Mouse (Mus musculus) brown adipose tissue, adult 24 weeks (tissue): Measurements from ENCODE around the gene Mea1. TPM values are rescaled to one million over a fixed set of nuclear protein-coding genes. Genes with fewer than 3 reads are reported as not detected.

Experiments used
- H3K27ac ChIP-seq: fragments of 200-500 bp; replicated peaks from 2 replicates; pipeline ENCODE4 v1.5.1; 2012; ENCODE audit warnings: low read depth, mild to moderate bottlenecking, low read length
- H3K4me1 ChIP-seq: fragments of 200-500 bp; 2 replicates; pipeline ENCODE4 v1.6.1; 2012; ENCODE audit warnings: low read length, mixed read lengths; ENCODE audit not compliant: control insufficient read depth, insufficient read depth, insufficient read length
- H3K4me3 ChIP-seq: fragments of 200-500 bp; 2 replicates; pipeline ENCODE4 v1.5.1; 2012; ENCODE audit warnings: low read depth, mild to moderate bottlenecking, low read length, moderate library complexity; ENCODE audit not compliant: insufficient read depth
- polyA plus RNA-seq: library from polyadenylated mRNA; stranded (reverse); fragments of >200 nt; gene quantifications from 2 replicates; pipeline ENCODE4 v1.2.4, GENCODE M21; 2012; ENCODE audit not compliant: missing spikeins, insufficient read depth, insufficient read length

Gene Mea1
- polyA plus RNA-seq, 1 experiment: 148 TPM

GRCm38 (mm10) chr17:46651292-46651691, 27.3 kb upstream of the Mea1 start:
- Histone ChIP-seq H3K27ac (peak overlapping the region; percentile 73), H3K4me3 (peak overlapping the region; percentile 79), H3K4me1 (peaks cover 15% of the 10 kb centered on the region)

- Histone ChIP-seq H3K4me3 (peak overlapping the region; percentile 79), H3K27ac (0 out of 2 replicates have a peak overlapping the region, but pooled peaks have one; percentile 73), H3K4me1 (peaks cover 15% of the 10 kb centered on the region)
Measured at GRCm38 (mm10) chr17:46651755-46652547, 26.6 kb upstream of the Mea1 start.

GRCm38 (mm10) chr17:46656054-46656453, 22.5 kb upstream of the Mea1 start:
- Histone ChIP-seq H3K27ac (0 out of 2 replicates have a peak overlapping the region, but pooled peaks have one; percentile 17), H3K4me3 (no peak overlapping the region), H3K4me1 (peaks cover 12% of the 10 kb centered on the region)

GRCm38 (mm10) chr17:46661351-46661750, 17.2 kb upstream of the Mea1 start:
- Histone ChIP-seq H3K4me3 (no peak overlapping the region), H3K27ac (no peak overlapping the region), H3K4me1 (no peaks in the 10 kb centered on the region)

- H3K4me3 ChIP-seq: no peak overlapping the region
- no peaks in the 10 kb centered on the region for H3K4me1 ChIP-seq
- H3K27ac ChIP-seq: no peak overlapping the region
Measured at GRCm38 (mm10) chr17:46661981-46662380, 16.6 kb upstream of the Mea1 start.

- Histone ChIP-seq H3K27ac (no peak overlapping the region), H3K4me1 (no peaks in the 10 kb centered on the region; the same call in 1 of the 2 replicates), H3K4me3 (no peak overlapping the region)
Measured at GRCm38 (mm10) chr17:46662730-46663129, 15.9 kb upstream of the Mea1 start.

GRCm38 (mm10) chr17:46667712-46668111, 10.9 kb upstream of the Mea1 start:
- no peak overlapping the region for H3K4me3 ChIP-seq

GRCm38 (mm10) chr17:46669911-46670310, 8.7 kb upstream of the Mea1 start:
- Histone ChIP-seq H3K4me3 (no peak overlapping the region), H3K27ac (no peak overlapping the region), H3K4me1 (no peaks in the 10 kb centered on the region; the same call in 1 of the 2 replicates)

More at GRCm38 (mm10) chr17:46667712-46668111, 10.9 kb upstream of the Mea1 start:
- H3K27ac ChIP-seq: peak overlapping the region; percentile 27; the same call in 1 of the 2 replicates
- no peaks in the 10 kb centered on the region; the same call in 1 of the 2 replicates for H3K4me1 ChIP-seq

GRCm38 (mm10) chr17:46673850-46674529, 4.6 kb upstream of the Mea1 start, which contains the start of gene Rrp36:
Gene Rrp36 (minus strand): TSS chr17:46674352.
- no peaks in the 10 kb centered on the region for H3K4me1 ChIP-seq
- peak within 1 kb of the TSS; percentile 84 for H3K4me3 ChIP-seq
- H3K27ac ChIP-seq: peak within 1 kb of the TSS; percentile 50

GRCm38 (mm10) chr17:46674530-46675283, 3.9 kb upstream of the Mea1 start:
- Histone ChIP-seq H3K4me3 (peak overlapping the region; percentile 40), H3K4me1 (no peaks in the 10 kb centered on the region), H3K27ac (no peak overlapping the region)

- peaks cover 4% of the 10 kb centered on the region; the same call in 1 of the 2 replicates for H3K4me1 ChIP-seq
- peak overlapping the region; percentile 81; the same call in 1 of the 2 replicates for H3K4me3 ChIP-seq
- H3K27ac ChIP-seq: no peak overlapping the region
Measured at GRCm38 (mm10) chr17:46678911-46679310, 318 bp downstream of the Mea1 start.

GRCm38 (mm10) chr17:46679843-46680759, 1.5 kb downstream of the Mea1 start:
- peaks cover 4% of the 10 kb centered on the region; the same call in 1 of the 2 replicates for H3K4me1 ChIP-seq
- peak overlapping the region; percentile 81 for H3K4me3 ChIP-seq
- H3K27ac ChIP-seq: peak overlapping the region; percentile 54; the same call in 1 of the 2 replicates

- peak within 1 kb of the TSS; percentile 81 for H3K4me3 ChIP-seq
- peak within 1 kb of the TSS; percentile 54 for H3K27ac ChIP-seq
- peaks cover 4% of the 10 kb centered on the region; the same call in 1 of the 2 replicates for H3K4me1 ChIP-seq
Measured at GRCm38 (mm10) chr17:46680760-46681373, 2.3 kb downstream of the Mea1 start, which contains the start of gene Klhdc3. Gene Klhdc3 (minus strand): TSS chr17:46680914.
